Mouse (Mus musculus) lung, postnatal 4 days (tissue): ENCODE measurements around the gene Ift52.

Experiments used
- DNase-seq, 2 experiments: peaks; one replicate each; pipeline ENCODE4 v3.0.0; 2021

Ift52 gene

DNA sequence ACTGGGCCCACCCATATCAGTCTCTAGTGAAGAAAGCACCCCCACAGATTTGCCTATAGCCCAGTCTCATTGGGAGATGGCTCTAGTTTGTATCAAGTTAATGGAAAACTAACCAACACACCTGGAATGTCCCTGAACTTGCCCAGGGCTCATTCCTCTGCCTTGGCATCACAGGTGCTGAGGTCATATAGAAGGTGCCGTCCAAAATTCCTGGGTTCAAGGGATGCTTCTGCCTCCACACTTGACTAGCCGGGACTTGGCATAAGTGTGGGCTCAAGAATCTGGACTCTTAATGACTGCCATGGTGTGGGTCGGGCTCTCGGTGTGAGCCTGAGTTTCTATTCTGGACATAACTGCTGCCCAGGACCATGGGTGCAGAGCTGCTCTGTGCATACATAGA lies 61.9 kb downstream of the Ift52 start:
- DNase-seq: no peak

DNA sequence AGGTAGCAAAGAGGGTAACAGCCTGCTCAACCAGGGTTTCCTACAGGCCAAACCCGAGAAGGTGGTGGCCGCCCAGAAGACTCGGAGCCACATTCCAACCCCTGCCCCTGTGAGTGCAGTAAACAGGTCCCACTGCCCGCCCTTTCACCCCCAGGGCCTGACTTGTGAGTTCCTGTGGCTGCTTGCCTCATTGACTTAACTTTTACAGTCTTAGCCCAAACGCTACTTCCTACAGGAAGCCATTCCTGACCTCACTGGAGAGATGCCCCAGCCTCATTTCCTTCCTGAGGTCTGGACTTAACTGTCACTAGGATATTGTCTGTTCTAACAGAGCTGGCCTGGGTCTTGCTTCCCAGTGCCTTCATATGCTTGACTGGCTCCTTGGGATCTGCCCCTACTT lies 65.4 kb downstream of the Ift52 start:
- DNase-seq: no peak

DNA sequence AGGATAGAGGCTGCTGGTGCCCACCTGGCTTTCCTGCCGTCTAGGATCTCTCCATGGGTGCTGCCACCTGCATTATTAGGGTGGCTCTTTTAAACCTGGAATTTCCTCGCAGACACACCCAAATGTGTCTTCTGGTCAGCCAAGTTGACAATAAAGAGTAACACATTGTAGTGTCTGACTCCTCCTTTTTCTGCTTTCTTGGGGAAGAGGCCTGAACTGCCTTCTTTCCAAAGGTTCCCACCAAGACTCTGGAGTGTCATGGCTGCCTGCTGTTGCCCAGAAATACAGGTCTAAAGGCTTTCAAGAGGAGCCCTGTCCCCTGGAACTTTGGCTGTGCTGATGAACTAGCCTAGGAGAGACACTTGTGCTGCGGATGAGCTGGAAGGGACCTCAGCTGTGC lies 67.4 kb downstream of the Ift52 start:
- no peak for DNase-seq

DNA sequence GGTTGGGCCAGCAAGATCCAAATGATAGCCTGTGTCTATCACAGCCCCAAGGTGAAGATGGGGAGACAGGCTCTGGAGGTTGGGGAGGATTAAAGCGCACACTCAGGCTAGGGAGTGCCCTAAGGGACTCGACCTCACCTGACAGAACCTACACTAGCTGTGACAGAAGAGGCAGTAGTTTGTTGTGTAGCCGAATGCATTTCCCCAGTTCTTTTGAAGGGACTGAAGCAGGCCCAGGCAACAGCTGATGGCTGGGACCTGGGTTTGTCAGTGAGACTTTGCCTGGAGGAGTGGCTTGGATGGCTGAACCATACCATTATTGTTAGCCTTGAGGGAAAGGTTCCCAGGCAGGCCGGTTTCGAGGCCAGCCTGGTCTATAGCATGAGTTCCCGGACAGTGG lies 67.9 kb downstream of the Ift52 start:
- DNase-seq: no peak

DNA sequence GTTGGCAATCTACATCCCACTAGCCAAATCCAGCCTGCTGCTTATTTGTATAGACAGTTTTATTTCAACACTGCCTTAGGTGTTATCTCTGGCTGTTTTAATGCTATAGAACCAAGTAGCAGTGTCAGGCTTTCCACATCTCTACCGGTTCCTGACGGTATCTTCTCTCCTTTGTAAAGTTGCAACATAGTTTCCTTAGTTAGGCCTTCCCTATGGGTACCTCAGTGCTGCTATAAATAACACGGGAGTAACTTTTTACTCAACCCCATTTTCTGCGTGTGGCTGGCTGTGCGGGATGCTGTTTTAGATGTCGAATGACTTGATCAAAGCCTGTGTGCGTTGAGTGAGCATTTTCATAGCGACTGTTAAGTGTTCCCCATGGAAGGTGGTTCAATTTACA lies 69.4 kb downstream of the Ift52 start:
- DNase-seq: no peak

DNA sequence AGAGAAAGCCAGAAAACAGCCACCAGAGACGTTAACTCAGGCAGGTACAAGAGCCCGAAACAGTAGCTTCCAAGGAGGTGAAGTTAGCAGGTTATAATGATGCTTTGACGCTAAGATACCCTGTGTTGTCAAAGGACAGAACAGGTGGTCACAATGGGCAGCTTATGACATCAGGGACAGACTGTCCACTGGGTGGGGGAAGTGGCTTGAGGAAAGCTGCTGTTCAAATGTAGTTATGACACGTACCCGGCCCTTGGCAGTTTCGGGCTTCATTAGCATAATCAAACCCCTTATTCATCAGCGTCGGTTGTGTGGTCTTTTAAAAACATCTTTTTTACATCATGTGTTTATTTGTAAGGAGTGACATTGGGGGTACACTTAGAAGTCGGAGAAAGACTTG lies 70.6 kb downstream of the Ift52 start, which contains the start of gene Gtsf1l:
TSS of gene Gtsf1l (minus strand) at position 128 of the 400 bp plus-strand sequence.
- DNase-seq: no peak

DNA sequence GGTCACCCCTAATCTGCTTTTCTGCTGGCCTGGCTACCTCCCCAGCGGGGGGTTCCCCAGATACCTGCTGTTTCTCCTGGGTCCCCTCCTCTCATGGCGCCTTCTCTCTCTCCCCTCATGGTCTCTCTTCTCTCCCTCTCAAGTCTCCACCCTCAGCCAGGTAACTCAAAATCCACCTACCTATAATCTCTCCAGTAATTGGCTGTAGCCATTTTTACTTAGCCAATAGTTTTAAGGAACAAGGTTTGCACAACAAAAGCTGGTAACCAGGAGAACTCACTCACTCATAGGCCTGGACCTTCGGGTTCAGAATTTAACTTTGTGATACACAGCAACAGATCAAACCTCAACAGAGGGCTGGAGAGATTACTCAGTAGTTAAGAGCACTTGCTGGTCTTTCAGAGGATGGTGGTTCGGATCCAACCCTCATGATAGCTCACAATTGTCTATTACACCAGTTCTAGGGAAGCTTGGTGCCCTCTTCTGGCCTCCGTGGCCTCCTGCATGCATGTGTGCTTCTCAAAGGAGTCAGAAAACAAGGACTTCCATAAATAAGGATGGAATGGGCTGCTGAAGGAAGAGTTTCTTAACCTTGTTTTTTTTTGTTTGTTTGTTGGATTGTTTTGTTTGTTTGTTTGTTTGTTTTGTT lies 72.4 kb downstream of the Ift52 start:
- DNase-seq: no peak

DNA sequence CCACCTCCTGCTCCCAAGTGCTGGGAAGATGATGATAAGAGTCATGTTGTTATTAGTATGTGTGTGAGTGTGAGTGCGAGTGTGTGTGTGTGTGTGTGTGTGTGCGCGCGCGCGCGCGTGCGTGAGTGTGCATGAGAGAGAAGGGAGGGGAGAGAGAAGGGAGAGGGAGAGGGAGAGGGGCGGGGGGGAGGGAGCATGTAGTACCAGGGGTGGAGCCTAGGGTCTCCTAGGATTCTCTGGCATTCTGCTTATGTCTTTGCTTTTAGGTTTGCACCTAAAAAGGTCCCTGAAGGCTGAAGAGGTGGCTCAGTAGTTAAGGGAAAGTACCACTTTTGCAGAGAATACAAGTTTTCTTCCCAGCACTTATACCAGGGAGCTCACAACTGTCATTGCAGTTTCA lies 77.8 kb downstream of the Ift52 start:
- DNase-seq: no peak
